Mouse (Mus musculus): ENCODE measurements around the gene Ncdn. TPM values are rescaled to one million over a fixed set of nuclear protein-coding genes. Genes with fewer than 3 reads are reported as not detected.
A peak's percentile ranks its signal among the peaks of the same experiment; 100 is the strongest.

Ncdn gene
- polyA plus RNA-seq, 1 experiment from 2014 or later, result 102 TPM

DNA sequence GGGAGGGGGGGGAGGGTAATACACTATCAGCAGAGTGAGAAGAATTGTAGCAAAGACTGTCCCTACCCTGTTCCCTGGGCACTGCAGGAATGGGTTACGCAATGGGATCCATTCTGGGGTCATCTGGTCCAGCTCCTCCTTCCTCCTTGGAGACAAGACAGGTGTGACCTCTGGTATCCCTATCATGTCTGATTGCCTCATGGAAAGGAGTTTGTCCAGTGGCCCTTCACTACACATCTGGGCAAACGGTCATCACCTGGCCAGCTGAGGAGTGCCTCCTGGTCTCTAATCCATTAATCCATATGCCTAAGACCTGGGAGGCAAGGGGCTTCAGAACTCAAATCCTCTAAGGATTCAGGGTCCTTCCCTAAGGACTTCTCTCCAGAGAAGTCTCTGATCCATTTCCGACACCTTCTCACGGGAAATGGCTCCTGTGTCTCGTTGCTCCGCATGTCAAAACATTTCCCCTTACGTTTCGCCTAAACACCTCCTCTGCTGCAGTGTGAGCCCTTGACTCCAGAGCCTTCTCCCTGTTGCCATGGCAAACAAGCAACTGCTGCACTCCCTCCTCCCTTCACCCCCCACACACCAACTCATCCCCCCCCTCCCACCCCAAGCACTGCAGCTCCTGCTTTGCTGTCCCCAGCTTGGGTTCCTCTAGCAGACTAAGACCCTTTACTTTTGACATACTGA is 2.2 kb downstream of the Ncdn start:
- Histone ChIP-seq H3K4me1 (peaks cover 63% of the 10 kb centered on the region), H3K9me3 (no peaks in the 10 kb centered on the region), H3K36me3 (peaks cover 30% of the 10 kb centered on the region), H3K4me3 (peak overlapping the region; percentile 99), H3K9ac (replicated peaks) (0 out of 2 replicates have a peak overlapping the region, but pooled peaks have one; percentile 15), H3K27me3 (no peaks in the 10 kb centered on the region), H3K4me2 (replicated peaks) (peak overlapping the region; percentile 94), H3K27ac (replicated peaks) (no peak overlapping the region)
- WGBS, result 51% methylated on average over 8 of the region's 8 CpGs
- no peak for ATAC-seq (replicated peaks)

DNA sequence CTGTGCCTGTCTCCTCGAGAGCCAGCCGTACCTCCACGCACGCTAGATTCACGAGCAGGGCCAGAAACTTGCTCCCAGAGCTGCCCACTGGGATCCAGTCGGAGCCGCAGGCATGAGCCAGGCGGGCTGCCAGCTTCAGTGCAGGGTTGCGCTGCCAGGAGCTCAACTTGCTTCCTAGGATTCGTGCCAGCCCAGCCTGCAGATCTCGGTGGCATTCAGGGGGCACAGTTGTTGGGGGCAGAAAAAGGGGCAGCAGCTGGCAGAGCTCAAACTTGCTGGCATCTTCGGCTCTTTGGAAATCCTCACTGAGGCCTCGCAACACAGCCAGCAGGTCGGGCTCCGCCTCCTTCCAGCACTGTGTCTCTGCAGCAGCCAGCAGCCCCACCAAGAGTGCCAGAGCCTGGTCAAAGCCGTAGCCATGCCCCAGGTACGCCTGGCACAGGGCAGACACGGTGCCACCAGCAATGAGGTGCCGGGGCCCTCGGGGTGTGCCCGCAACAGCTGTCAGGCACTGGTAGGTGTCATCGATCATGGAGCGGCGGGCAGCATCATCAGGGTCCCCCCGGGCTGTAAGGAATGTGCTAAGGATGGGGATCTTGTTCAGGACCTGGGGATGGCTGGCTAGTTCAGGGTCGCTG is 3.1 kb downstream of the Ncdn start:
- no peak for ATAC-seq (replicated peaks)
- peak overlapping the region; percentile 59 for H3K27ac ChIP-seq (replicated peaks)
- no peaks in the 10 kb centered on the region for H3K9me3 ChIP-seq
- H3K4me3 ChIP-seq, result peak overlapping the region; percentile 9
- peaks cover 67% of the 10 kb centered on the region for H3K4me1 ChIP-seq
- no peaks in the 10 kb centered on the region for H3K27me3 ChIP-seq
- 59% methylated on average over 26 of the region's 26 CpGs for WGBS
- H3K9ac ChIP-seq (replicated peaks), result peak overlapping the region; percentile 27; the same call in 1 of the 2 replicates
- peaks cover 36% of the 10 kb centered on the region for H3K36me3 ChIP-seq
- peak overlapping the region; percentile 20 for H3K4me2 ChIP-seq (replicated peaks)

DNA sequence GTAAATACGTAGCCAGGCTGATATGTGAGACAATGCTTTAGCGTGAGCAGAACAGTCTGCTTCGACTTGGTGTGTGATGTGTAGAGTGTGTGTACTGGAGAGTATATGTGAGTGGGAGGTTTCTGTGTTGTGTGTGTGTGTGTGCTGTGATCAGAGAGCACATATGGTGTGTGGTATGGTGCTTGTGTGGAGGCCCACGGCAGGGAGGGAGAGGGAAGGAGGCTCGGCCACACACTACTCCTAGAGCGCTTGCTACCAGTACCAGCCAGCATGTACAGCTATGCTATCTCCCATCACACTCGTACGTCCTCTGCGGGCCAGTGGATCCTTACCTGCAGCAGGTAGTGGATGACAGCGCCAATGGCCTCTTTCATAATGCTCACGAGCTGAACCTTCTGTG is 3.7 kb downstream of the Ncdn start:
- Histone ChIP-seq H3K4me1 (peaks cover 61% of the 10 kb centered on the region), H3K4me2 (replicated peaks) (peak overlapping the region; percentile 20), H3K4me3 (peak overlapping the region; percentile 9), H3K27me3 (no peaks in the 10 kb centered on the region), H3K27ac (replicated peaks) (peak overlapping the region; percentile 59), H3K9ac (replicated peaks) (no peak overlapping the region), H3K9me3 (no peaks in the 10 kb centered on the region), H3K36me3 (peaks cover 42% of the 10 kb centered on the region)
- ATAC-seq (replicated peaks), result no peak
- 78% methylated on average over 11 of the region's 11 CpGs for WGBS

DNA sequence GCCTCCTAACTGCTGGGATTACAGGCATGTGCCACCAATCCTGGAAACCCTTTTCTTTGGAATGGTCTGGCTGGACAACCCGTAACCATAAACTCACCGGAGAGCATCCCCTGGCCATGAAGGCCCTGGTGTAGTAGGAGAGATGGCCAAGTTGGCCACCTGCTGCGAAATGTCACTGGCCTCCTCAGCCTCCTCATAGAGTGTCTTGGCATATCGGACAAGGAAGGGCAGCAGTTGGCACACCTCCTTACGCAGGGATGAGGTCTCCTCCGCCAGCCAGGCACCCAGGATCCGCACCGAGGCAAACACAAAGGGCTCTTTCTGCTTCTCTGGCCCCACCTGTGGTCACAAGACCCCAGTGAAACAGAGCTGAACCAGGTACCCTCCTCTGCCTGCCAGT is 4.9 kb downstream of the Ncdn start:
- no peaks in the 10 kb centered on the region for H3K9me3 ChIP-seq
- no peak for ATAC-seq (replicated peaks)
- no peak overlapping the region for H3K9ac ChIP-seq (replicated peaks)
- H3K27me3 ChIP-seq, result no peaks in the 10 kb centered on the region
- WGBS, result 91% methylated on average over 8 of the region's 8 CpGs
- H3K36me3 ChIP-seq, result peaks cover 46% of the 10 kb centered on the region
- no peak overlapping the region for H3K4me3 ChIP-seq
- H3K4me2 ChIP-seq (replicated peaks), result no peak overlapping the region
- peaks cover 56% of the 10 kb centered on the region for H3K4me1 ChIP-seq
- no peak overlapping the region for H3K27ac ChIP-seq (replicated peaks)

DNA sequence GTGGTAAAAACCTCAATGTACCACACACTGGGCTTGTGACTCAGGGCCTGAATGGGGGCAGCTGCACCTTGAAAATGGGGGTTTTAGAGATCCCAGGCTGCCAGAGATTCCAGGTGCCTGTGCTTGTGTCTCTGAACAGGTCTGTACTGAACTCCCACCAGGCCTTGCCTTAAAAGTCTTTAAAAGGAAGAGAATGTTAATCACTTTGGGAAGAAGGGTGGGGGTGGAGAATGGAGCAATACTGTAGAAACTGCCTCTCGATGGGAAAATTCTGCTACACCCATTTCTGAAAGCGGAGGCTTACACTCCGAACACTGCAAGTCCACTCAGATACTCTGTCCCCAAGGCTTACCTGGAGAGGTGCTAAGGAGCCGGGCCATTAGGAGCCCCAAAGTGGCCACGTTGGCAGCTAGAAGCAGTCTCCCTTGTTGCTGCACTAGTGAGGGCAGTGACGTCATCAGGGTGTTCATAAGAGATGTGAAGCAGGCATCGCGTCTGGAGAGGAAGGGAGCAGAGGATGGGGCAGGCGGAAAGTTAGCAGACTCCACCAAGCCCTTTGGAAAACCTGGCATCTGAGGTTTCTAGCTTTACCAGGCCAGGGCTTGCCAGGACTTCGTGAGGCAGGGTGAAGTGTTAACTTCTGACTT is 6.9 kb downstream of the Ncdn start:
- 0 out of 2 replicates have a peak, but pooled peaks cover 4% of the 10 kb centered on the region for H3K27me3 ChIP-seq
- H3K4me1 ChIP-seq, result peaks cover 43% of the 10 kb centered on the region
- no peak overlapping the region; the same call in 1 of the 2 replicates for H3K27ac ChIP-seq (replicated peaks)
- H3K9me3 ChIP-seq, result no peaks in the 10 kb centered on the region
- H3K9ac ChIP-seq (replicated peaks), result no peak overlapping the region
- no peak overlapping the region for H3K4me3 ChIP-seq
- ATAC-seq (replicated peaks), result no peak
- WGBS, result 81% methylated on average over 10 of the region's 10 CpGs
- no peak overlapping the region for H3K4me2 ChIP-seq (replicated peaks)
- H3K36me3 ChIP-seq, result peaks cover 46% of the 10 kb centered on the region

DNA sequence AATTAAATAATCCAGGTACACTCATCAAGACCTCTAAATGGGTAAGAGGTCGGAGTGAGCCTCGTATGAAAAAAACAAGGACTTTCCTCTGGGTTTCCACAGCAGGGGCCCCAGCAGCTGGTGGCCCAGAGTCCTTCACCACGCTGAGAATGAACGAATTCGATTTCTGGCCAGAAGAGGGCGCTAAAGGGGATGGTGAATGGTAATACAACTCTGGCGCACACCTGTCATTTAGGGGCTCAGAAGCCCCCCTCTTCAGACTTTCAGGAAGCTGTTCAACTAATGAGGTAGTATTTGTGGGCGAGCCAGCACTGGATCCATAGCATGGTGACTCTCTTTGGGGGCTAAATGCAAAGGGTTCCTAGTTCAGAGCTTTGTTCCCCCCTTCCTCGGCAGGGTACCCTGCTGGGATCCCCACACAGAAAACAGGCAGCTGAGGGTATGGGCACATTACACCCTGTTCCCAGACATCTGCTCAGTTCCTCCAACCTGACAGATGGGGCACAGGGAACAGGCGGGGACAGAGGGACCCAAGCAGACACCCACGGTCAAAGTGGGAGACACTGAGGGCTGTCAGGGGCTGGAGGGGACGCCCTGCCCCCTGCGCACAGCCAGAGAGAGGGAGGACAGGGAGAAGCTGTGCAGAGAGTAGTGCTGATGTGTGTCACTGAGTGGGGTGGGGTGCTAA is 7.6 kb downstream of the Ncdn start:
- Histone ChIP-seq H3K27me3 (0 out of 2 replicates have a peak, but pooled peaks cover 4% of the 10 kb centered on the region), H3K9ac (replicated peaks) (no peak overlapping the region), H3K36me3 (peaks cover 46% of the 10 kb centered on the region), H3K4me3 (no peak overlapping the region), H3K4me2 (replicated peaks) (no peak overlapping the region), H3K4me1 (peaks cover 37% of the 10 kb centered on the region), H3K9me3 (no peaks in the 10 kb centered on the region), H3K27ac (replicated peaks) (no peak overlapping the region; the same call in 1 of the 2 replicates)
- 32% methylated on average over 13 of the region's 13 CpGs for WGBS
- no peak for ATAC-seq (replicated peaks)

DNA sequence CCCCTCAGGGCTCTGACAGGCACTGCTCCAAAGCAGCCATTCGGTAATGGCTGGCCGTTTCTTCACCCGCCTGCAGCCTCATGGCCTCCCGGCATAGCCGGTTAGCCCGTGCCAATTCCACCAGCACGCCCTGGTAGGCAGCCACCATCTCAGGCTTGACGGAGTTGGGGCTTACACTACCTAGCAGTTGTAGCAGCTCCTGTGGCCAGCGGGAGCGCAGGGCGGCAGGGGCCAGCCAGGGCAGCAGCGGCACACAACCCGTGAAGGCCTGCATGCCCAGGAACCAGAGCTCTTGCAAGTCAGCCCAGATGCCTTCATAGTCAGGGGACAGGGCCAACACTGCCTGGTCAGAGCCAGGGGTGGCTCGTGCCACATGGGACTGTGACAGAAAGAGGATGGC is 8.4 kb downstream of the Ncdn start:
- Histone ChIP-seq H3K4me1 (peaks cover 28% of the 10 kb centered on the region), H3K9ac (replicated peaks) (no peak overlapping the region), H3K9me3 (no peaks in the 10 kb centered on the region), H3K27ac (replicated peaks) (no peak overlapping the region), H3K36me3 (peaks cover 46% of the 10 kb centered on the region), H3K27me3 (peaks cover 5% of the 10 kb centered on the region; the same call in 1 of the 2 replicates), H3K4me3 (no peak overlapping the region), H3K4me2 (replicated peaks) (no peak overlapping the region)
- ATAC-seq (replicated peaks), result no peak
- 85% methylated on average over 14 of the region's 14 CpGs for WGBS

DNA sequence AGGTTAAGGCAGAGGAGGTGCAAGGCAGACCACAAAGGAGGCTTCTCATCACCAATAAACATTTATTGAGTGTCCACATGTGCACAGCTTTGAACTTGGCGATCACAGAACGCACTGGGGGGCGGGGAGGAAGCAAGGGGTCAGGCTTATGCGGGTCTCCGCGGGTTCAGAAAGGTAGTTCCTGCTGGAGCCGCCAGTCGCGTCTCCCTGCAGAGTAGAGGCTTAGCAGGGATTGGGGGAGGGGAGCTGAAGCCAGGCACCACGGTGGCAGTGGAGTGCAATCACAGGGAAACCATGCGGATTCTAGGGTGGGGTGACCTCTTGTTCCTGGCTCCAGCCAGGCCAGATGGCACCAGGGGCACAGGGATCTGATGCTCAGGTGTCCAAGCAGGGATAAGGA is 9.5 kb downstream of the Ncdn start:
- no peak for ATAC-seq (replicated peaks)
- peaks cover 39% of the 10 kb centered on the region for H3K36me3 ChIP-seq
- no peak overlapping the region for H3K27ac ChIP-seq (replicated peaks)

DNA sequence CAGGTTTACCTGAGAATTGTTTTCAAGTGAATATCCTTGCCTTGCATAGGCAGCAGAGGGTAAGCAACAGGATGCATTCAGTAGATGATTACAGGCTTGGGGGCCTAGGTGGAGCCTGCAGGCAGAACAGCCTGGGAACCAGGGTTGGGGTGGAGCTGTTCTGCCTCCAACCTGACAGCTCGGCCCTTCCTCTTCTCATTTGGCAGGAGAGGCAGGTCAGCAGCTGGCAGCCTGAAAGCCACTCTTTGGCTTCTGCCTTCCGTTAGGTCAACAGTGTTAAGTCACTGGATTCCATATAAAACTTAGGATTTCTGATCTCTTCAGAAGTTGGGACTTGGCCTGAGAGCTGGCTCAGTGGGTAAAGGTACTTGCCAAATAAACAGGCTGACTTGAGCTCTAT is 10.3 kb downstream of the Ncdn start:
- no peak overlapping the region for H3K27ac ChIP-seq (replicated peaks)
- peaks cover 10% of the 10 kb centered on the region; the same call in 1 of the 2 replicates for H3K4me1 ChIP-seq
- peaks cover 23% of the 10 kb centered on the region; the same call in 1 of the 2 replicates for H3K27me3 ChIP-seq
- WGBS, result 58% methylated on average over 2 of the region's 2 CpGs
- no peak overlapping the region for H3K4me2 ChIP-seq (replicated peaks)
- no peaks in the 10 kb centered on the region for H3K9me3 ChIP-seq
- no peak for ATAC-seq (replicated peaks)
- H3K36me3 ChIP-seq, result peaks cover 32% of the 10 kb centered on the region
- no peak overlapping the region for H3K4me3 ChIP-seq
- no peak overlapping the region for H3K9ac ChIP-seq (replicated peaks)

More for the DNA sequence above, 9.5 kb downstream of the Ncdn start:
- Histone ChIP-seq H3K9me3 (no peaks in the 10 kb centered on the region), H3K27me3 (peaks cover 16% of the 10 kb centered on the region; the same call in 1 of the 2 replicates), H3K9ac (replicated peaks) (no peak overlapping the region), H3K4me2 (replicated peaks) (no peak overlapping the region), H3K4me1 (peaks cover 17% of the 10 kb centered on the region), H3K4me3 (no peak overlapping the region)
- whole genome bisulfite sequencing, result 11% methylated on average over 11 of the region's 11 CpGs

DNA sequence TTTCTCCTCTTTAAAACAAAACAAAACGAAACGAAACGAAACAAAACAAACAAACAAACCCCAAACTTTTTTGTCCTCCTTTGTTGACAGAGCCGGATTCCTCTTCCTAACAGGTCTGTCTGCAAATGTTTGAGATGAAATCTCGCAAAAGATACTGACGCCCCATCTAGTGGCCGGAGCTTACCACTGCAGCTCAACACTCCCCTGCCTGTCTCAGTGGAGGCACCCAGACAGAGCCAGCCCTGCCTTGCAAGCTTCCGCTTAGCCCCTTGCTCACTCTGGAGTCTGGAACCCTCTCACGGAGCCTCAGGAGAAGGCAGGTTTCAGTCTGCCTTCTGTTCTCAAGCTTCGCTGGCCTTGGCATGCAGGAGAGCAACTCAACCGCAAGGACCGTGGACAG is 11.8 kb downstream of the Ncdn start:
- peaks cover 21% of the 10 kb centered on the region for H3K36me3 ChIP-seq
- H3K9ac ChIP-seq (replicated peaks), result no peak overlapping the region
- no peak overlapping the region for H3K4me3 ChIP-seq
- H3K9me3 ChIP-seq, result no peaks in the 10 kb centered on the region
- peaks cover 8% of the 10 kb centered on the region; the same call in 1 of the 2 replicates for H3K4me1 ChIP-seq
- peak; percentile 73 for ATAC-seq (replicated peaks)
- H3K27ac ChIP-seq (replicated peaks), result no peak overlapping the region
- 3% methylated on average over 12 of the region's 12 CpGs for WGBS
- 0 out of 2 replicates have a peak overlapping the region, but pooled peaks have one; percentile 18 for H3K4me2 ChIP-seq (replicated peaks)
- H3K27me3 ChIP-seq, result peaks cover 39% of the 10 kb centered on the region

DNA sequence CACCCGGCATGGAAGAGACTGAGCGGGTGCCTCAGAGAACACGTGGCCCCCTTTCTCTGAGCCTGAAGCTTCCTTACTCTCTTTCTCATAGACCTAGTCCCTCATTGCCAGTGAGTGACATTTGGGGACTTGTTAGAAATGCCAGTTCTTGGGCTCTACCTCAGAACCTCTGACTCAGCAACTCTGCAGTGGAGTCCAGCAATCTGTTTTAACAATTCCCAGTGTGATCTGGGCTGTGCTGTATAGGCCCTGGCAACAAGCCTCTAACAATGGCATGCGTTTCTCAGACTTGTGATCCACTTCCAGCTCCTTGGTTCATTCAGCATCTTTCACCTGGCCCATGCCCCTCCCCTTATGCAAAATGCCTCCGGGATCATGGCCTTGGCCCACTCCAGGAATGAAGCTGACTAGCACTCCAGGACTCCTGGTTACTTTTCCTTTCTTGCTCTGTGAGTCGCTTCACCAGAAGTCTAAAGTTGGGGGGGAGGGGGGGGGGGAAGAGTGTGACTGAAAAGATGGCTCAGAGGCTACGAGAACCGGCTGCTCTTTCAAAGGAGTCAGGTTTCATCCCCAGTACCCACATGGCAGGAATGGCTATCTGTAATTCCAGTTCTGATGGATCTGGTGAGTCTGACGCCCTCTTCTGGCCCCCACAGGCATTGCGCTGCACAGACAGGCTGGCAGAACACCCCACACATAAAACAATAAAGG is 13.1 kb downstream of the Ncdn start:
- Histone ChIP-seq H3K4me3 (no peak overlapping the region), H3K9ac (replicated peaks) (no peak overlapping the region), H3K36me3 (peaks cover 10% of the 10 kb centered on the region), H3K4me1 (peaks cover 13% of the 10 kb centered on the region), H3K27me3 (peaks cover 52% of the 10 kb centered on the region), H3K27ac (replicated peaks) (no peak overlapping the region), H3K4me2 (replicated peaks) (no peak overlapping the region), H3K9me3 (no peaks in the 10 kb centered on the region)
- ATAC-seq (replicated peaks), result no peak
- 17% methylated on average over 10 of the region's 10 CpGs for WGBS

Data from forebrain, embryonic 15.5 days (tissue).